Mouse (Mus musculus) intestine, embryonic 15.5 days (tissue): ENCODE data around the gene 2410137M14Rik. TPM values are rescaled to one million over a fixed set of nuclear protein-coding genes. Genes with fewer than 3 reads are reported as not detected.
"Not testable (repeated sequence)": the region's sequence is repeated elsewhere in the genome, so short reads cannot be mapped to it uniquely, and the experiment has no call there.

Experiments used
- ATAC-seq: fragments of 200-750 bp; cut with Nextera tagmentation; 2 replicates; pipeline ENCODE4 v1.8.0; 2017; ENCODE audit warnings: moderate TSS enrichment, moderate library complexity
- H3K27ac ChIP-seq: fragments of 300-500 bp; sonication (generic); 2 replicates; pipeline ENCODE4 v1.5.1; 2015; ENCODE audit warnings: mild to moderate bottlenecking, inconsistent platforms
- H3K27me3 ChIP-seq: fragments of 300-500 bp; sonication (generic); replicated peaks from 2 replicates; pipeline ENCODE4 v1.6.1; 2015; ENCODE audit warnings: inconsistent platforms
- H3K36me3 ChIP-seq: fragments of 300-500 bp; sonication (generic); 2 replicates; pipeline ENCODE4 v1.6.1; 2015; ENCODE audit warnings: inconsistent platforms
- H3K4me1 ChIP-seq: fragments of 300-500 bp; sonication (generic); replicated peaks from 2 replicates; pipeline ENCODE4 v1.6.1; 2015; ENCODE audit warnings: inconsistent platforms
- H3K4me2 ChIP-seq: fragments of 300-500 bp; sonication (generic); replicated peaks from 2 replicates; pipeline ENCODE4 v1.6.1; 2015; ENCODE audit warnings: mild to moderate bottlenecking, inconsistent platforms
- H3K4me3 ChIP-seq: fragments of 300-500 bp; sonication (generic); replicated peaks from 2 replicates; pipeline ENCODE4 v1.5.1; 2015; ENCODE audit warnings: inconsistent platforms
- H3K9ac ChIP-seq: fragments of 300-500 bp; sonication (generic); 2 replicates; pipeline ENCODE4 v1.6.1; 2015; ENCODE audit warnings: inconsistent platforms
- H3K9me3 ChIP-seq: fragments of 300-500 bp; sonication (generic); 2 replicates; pipeline ENCODE4 v1.6.1; 2016; ENCODE audit warnings: inconsistent platforms
- WGBS: fragments of 180-500 bp; shearing (Covaris S2); methylation state at CpG from one replicate; pipeline ENCODE4 v1.1.7; 2015; 5-methylcytosine and 5-hydroxymethylcytosine counted together
- polyA plus RNA-seq: library from polyadenylated mRNA; unstranded; fragments of >200 nt; fragmentation: Nextera tagmentation; extraction: Ambion mirVana; gene quantifications from 2 replicates; pipeline ENCODE4 v1.2.1, GENCODE M21; 2015

Gene 2410137M14Rik
- polyA plus RNA-seq, result not detected in 2 replicates

DNA sequence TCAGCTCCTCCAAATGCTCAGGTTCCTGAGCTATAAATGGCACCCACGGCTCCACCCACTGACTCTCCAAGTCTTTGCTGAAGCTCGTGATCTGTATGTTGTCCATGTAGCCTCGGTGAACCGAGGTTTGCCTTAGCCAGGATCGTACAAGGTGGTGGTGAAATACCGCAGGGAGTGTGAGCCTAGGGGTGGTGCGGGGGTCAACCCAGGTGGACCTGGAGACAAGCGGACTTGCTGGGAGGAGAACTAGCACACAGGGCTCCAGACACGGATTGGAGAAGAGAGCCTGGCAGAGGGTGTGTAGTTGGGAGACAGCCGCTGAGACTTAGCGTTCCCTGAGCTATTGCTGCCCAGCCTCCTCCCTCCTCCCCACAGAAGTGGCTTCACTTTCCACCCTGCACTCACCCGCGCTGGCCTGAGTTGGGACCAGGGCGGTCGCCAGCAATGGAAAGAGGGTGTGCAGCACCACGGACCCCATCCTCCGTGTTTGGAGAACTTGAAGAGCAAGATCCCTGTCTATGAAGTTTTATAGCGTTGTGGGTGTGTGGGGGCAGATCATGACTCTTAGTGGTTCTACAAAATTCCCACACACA is at the start of gene 2410137M14Rik:
Gene 2410137M14Rik, minus strand, starts transcription at position 17 of the 593 bp plus-strand sequence.
- Histone ChIP-seq H3K4me2 (peak within 1 kb of the TSS; percentile 52), H3K27ac (no peak within 1 kb of the TSS), H3K9ac (no peak within 1 kb of the TSS), H3K36me3 (no peaks in the 10 kb centered on the region), H3K27me3 (no peaks in the 10 kb centered on the region), H3K4me3 (0 out of 2 replicates have a peak within 1 kb of the TSS, but pooled peaks have one; percentile 9), H3K9me3 (no peaks in the 10 kb centered on the region), H3K4me1 (peaks cover 14% of the 10 kb centered on the region; the same call in 1 of the 2 replicates)
- WGBS, result 10% methylated on average over 18 of the region's 18 CpGs
- ATAC-seq, result peak; percentile 67

DNA sequence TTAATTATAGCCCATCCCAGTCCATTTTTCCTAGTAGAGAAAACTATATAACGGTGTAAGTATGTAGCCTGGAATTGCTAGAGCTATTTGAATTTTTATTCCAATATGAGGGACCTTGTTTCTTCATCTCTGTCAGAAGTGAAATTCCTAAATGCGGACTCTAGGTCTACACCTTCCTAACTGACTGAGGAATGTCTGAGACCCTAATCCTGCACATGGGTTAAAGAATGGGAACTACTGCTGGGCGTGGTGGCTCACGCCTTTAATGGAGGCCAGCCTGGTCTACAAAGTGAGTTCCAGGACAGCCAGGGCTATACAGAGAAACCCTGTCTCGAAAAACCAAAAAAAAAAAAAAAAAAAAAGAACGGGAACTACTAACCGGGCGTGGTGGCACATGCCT is 48.1 kb upstream of the 2410137M14Rik start:
- ATAC-seq, result peak; percentile 21; the same call in 1 of the 2 replicates

GRCm38 (mm10) chr17:37028683-37029120 is 47.7 kb upstream of the 2410137M14Rik start:
- H3K9me3 ChIP-seq, result no peaks in the 10 kb centered on the region
- peak overlapping the region; percentile 52 for H3K4me3 ChIP-seq
- peak overlapping the region; percentile 95 for H3K27ac ChIP-seq
- peak overlapping the region; percentile 49; the same call in 1 of the 2 replicates for H3K9ac ChIP-seq
- no peaks in the 10 kb centered on the region for H3K27me3 ChIP-seq
- ATAC-seq, result peak; percentile 99
- peak overlapping the region; percentile 58 for H3K4me2 ChIP-seq
- H3K4me1 ChIP-seq, result no peaks in the 10 kb centered on the region
- WGBS, result under 1% methylated on average over 14 of the region's 14 CpGs
- H3K36me3 ChIP-seq, result no peaks in the 10 kb centered on the region

More for the DNA sequence above, 48.1 kb upstream of the 2410137M14Rik start:
- Histone ChIP-seq H3K36me3 (no peaks in the 10 kb centered on the region), H3K9me3 (no peaks in the 10 kb centered on the region), H3K4me3 (peak overlapping the region; percentile 52), H3K27me3 (no peaks in the 10 kb centered on the region), H3K27ac (peak overlapping the region; percentile 95), H3K4me2 (peak overlapping the region; percentile 58), H3K4me1 (no peaks in the 10 kb centered on the region), H3K9ac (no peak overlapping the region)
- WGBS, result 60% methylated on average over 8 of the region's 8 CpGs

GRCm38 (mm10) chr17:37028212-37028611 is 47.2 kb upstream of the 2410137M14Rik start:
- ATAC-seq, result peak; percentile 57
- Histone ChIP-seq H3K4me1 (no peaks in the 10 kb centered on the region), H3K27ac (peak overlapping the region; percentile 95), H3K4me3 (peak overlapping the region; percentile 52), H3K27me3 (no peaks in the 10 kb centered on the region), H3K9me3 (no peaks in the 10 kb centered on the region), H3K9ac (no peak overlapping the region), H3K4me2 (peak overlapping the region; percentile 58), H3K36me3 (no peaks in the 10 kb centered on the region)
- WGBS, result 5% methylated on average over 10 of the region's 10 CpGs

GRCm38 (mm10) chr17:37027486-37027885 is 46.4 kb upstream of the 2410137M14Rik start:
- no peaks in the 10 kb centered on the region for H3K9me3 ChIP-seq
- no peaks in the 10 kb centered on the region for H3K27me3 ChIP-seq
- ATAC-seq, result no peak
- no peak overlapping the region for H3K4me3 ChIP-seq
- H3K27ac ChIP-seq, result peak overlapping the region; percentile 34; the same call in 1 of the 2 replicates
- no peak overlapping the region for H3K9ac ChIP-seq
- no peaks in the 10 kb centered on the region for H3K4me1 ChIP-seq
- WGBS, result 96% methylated on average over 4 of the region's 4 CpGs
- H3K36me3 ChIP-seq, result no peaks in the 10 kb centered on the region
- H3K4me2 ChIP-seq, result no peak overlapping the region

GRCm38 (mm10) chr17:37026425-37026824 is 45.4 kb upstream of the 2410137M14Rik start:
- H3K27ac ChIP-seq, result no peak overlapping the region
- 83% methylated on average over 2 of the region's 2 CpGs for WGBS
- no peaks in the 10 kb centered on the region for H3K36me3 ChIP-seq
- ATAC-seq, result no peak
- no peak overlapping the region for H3K4me3 ChIP-seq
- H3K4me2 ChIP-seq, result no peak overlapping the region
- no peaks in the 10 kb centered on the region for H3K9me3 ChIP-seq
- no peaks in the 10 kb centered on the region for H3K4me1 ChIP-seq
- no peaks in the 10 kb centered on the region for H3K27me3 ChIP-seq
- no peak overlapping the region for H3K9ac ChIP-seq

- Histone ChIP-seq H3K4me2 (no peak within 1 kb of the TSS), H3K27me3 (no peaks in the 10 kb centered on the region), H3K4me3 (no peak within 1 kb of the TSS), H3K27ac (no peak within 1 kb of the TSS), H3K9ac (no peak within 1 kb of the TSS), H3K4me1 (no peaks in the 10 kb centered on the region), H3K36me3 (no peaks in the 10 kb centered on the region), H3K9me3 (no peaks in the 10 kb centered on the region)
- ATAC-seq, result no peak
- 66% methylated on average over 9 of the region's 9 CpGs for WGBS
Measured at GRCm38 (mm10) chr17:37022628-37023576, 41.9 kb upstream of the 2410137M14Rik start, which contains the start of gene Mog. Gene Mog (minus strand): TSS chr17:37023398.

DNA sequence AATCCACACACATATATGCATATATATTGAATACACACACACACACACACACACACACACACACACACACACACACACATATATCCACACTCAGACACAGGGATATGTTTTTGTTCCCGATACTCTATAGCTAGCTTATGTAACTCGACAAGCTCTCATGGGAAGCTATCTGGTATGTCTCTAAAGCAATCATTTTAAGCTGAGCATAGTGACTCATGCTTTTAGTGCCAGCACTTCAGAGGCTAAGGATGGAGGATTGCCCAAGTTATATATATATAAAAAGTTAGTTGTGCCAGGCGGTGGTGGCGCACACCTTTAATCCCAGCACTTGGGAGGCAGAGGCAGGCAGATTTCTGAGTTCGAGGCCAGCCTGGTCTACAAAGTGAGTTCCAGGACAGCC is 38.2 kb upstream of the 2410137M14Rik start:
- ATAC-seq, H3K27ac ChIP-seq, H3K9me3 ChIP-seq, H3K36me3 ChIP-seq, H3K4me3 ChIP-seq, H3K9ac ChIP-seq, H3K27me3 ChIP-seq, H3K4me2 ChIP-seq, H3K4me1 ChIP-seq: not testable (repeated sequence)
- WGBS, result 93% methylated on average over 5 of the region's 5 CpGs

DNA sequence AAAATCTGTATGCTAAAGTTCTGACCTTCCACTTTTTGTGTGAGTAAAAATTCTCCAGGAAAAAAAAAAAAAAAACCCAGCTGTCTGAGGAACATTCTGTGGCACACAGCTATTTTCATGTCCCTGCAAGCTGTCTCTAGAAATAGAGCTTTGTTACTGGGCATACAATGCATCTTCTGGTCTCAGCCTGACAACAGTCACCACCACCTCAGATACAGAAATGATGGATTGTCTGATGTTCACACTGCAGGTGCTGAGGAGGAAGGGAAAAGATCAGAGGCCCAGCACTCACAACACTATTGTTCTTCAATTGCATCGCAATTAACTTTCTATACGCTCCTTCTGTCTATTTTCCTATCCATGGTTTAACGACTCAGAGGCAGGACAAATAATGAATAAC is 37.3 kb upstream of the 2410137M14Rik start:
- H3K27me3 ChIP-seq, result no peaks in the 10 kb centered on the region
- H3K4me1 ChIP-seq, result no peaks in the 10 kb centered on the region
- no peak for ATAC-seq
- no peak overlapping the region for H3K4me3 ChIP-seq
- no peaks in the 10 kb centered on the region for H3K9me3 ChIP-seq
- WGBS, result 76% methylated on average over 3 of the region's 3 CpGs
- H3K9ac ChIP-seq, result no peak overlapping the region
- no peak overlapping the region for H3K27ac ChIP-seq
- H3K36me3 ChIP-seq, result no peaks in the 10 kb centered on the region
- H3K4me2 ChIP-seq, result no peak overlapping the region

GRCm38 (mm10) chr17:37016333-37016732 is 35.3 kb upstream of the 2410137M14Rik start:
- Histone ChIP-seq H3K27ac (no peak overlapping the region), H3K4me3 (no peak overlapping the region), H3K36me3 (no peaks in the 10 kb centered on the region), H3K4me1 (no peaks in the 10 kb centered on the region), H3K27me3 (no peaks in the 10 kb centered on the region), H3K4me2 (no peak overlapping the region), H3K9ac (no peak overlapping the region), H3K9me3 (no peaks in the 10 kb centered on the region)
- peak; percentile 63; the same call in 1 of the 2 replicates for ATAC-seq

GRCm38 (mm10) chr17:37012141-37012540 is 31.1 kb upstream of the 2410137M14Rik start:
- WGBS, result 55% methylated on average over 5 of the region's 5 CpGs
- ATAC-seq, result no peak
- no peak overlapping the region for H3K4me3 ChIP-seq

GRCm38 (mm10) chr17:37011719-37012118 is 30.7 kb upstream of the 2410137M14Rik start:
- H3K36me3 ChIP-seq, result peaks cover 7% of the 10 kb centered on the region; the same call in 1 of the 2 replicates

More at GRCm38 (mm10) chr17:37012141-37012540, 31.1 kb upstream of the 2410137M14Rik start:
- H3K4me1 ChIP-seq, result no peaks in the 10 kb centered on the region
- H3K27me3 ChIP-seq, result no peaks in the 10 kb centered on the region
- no peak overlapping the region for H3K4me2 ChIP-seq
- peaks cover 7% of the 10 kb centered on the region; the same call in 1 of the 2 replicates for H3K36me3 ChIP-seq
- no peaks in the 10 kb centered on the region for H3K9me3 ChIP-seq
- H3K9ac ChIP-seq, result no peak overlapping the region
- H3K27ac ChIP-seq, result no peak overlapping the region

More at GRCm38 (mm10) chr17:37011719-37012118, 30.7 kb upstream of the 2410137M14Rik start:
- no peak overlapping the region for H3K27ac ChIP-seq
- no peak overlapping the region for H3K9ac ChIP-seq
- no peaks in the 10 kb centered on the region for H3K4me1 ChIP-seq
- no peaks in the 10 kb centered on the region for H3K9me3 ChIP-seq
- H3K4me3 ChIP-seq, result no peak overlapping the region
- H3K27me3 ChIP-seq, result no peaks in the 10 kb centered on the region
- no peak overlapping the region for H3K4me2 ChIP-seq
- 79% methylated on average over 3 of the region's 3 CpGs for WGBS
- ATAC-seq, result no peak
